Mouse (Mus musculus) heart, embryonic 12.5 days (tissue): ENCODE data around the gene Adipor1. TPM values are rescaled to one million over a fixed set of nuclear protein-coding genes. Genes with fewer than 3 reads are reported as not detected.

ENCODE experiments used
- ATAC-seq: fragments of 200-750 bp; cut with Nextera tagmentation; 2 replicates; pipeline ENCODE4 v1.8.0; 2017; ENCODE audit warnings: moderate TSS enrichment, moderate library complexity; ENCODE audit not compliant: insufficient number of reproducible peaks, low FRiP score
- H3K27ac ChIP-seq: fragments of 300-500 bp; sonication (generic); 2 replicates; pipeline ENCODE4 v1.5.1; 2016; ENCODE audit warnings: mild to moderate bottlenecking, moderate library complexity; ENCODE audit not compliant: poor library complexity, severe bottlenecking
- H3K27me3 ChIP-seq: fragments of 300-500 bp; sonication (generic); replicated peaks from 2 replicates; pipeline ENCODE4 v1.6.1; 2016; ENCODE audit warnings: mild to moderate bottlenecking, moderate library complexity
- H3K36me3 ChIP-seq: fragments of 300-500 bp; sonication (generic); 2 replicates; pipeline ENCODE4 v1.6.1; 2016; ENCODE audit warnings: mild to moderate bottlenecking, moderate library complexity
- H3K4me1 ChIP-seq: fragments of 300-500 bp; sonication (generic); replicated peaks from 2 replicates; pipeline ENCODE4 v1.6.1; 2016; ENCODE audit warnings: mild to moderate bottlenecking
- H3K4me2 ChIP-seq: fragments of 300-500 bp; sonication (generic); 2 replicates; pipeline ENCODE4 v1.6.1; 2016; ENCODE audit warnings: mild to moderate bottlenecking, moderate library complexity
- H3K4me3 ChIP-seq: fragments of 300-500 bp; sonication (generic); 2 replicates; pipeline ENCODE4 v1.5.1; 2016; ENCODE audit warnings: mild to moderate bottlenecking
- H3K9ac ChIP-seq: fragments of 300-500 bp; sonication (generic); 2 replicates; pipeline ENCODE4 v1.6.1; 2016; ENCODE audit warnings: mild to moderate bottlenecking, moderate library complexity
- H3K9me3 ChIP-seq: fragments of 300-500 bp; sonication (generic); replicated peaks from 2 replicates; pipeline ENCODE4 v1.6.1; 2016; ENCODE audit warnings: mild to moderate bottlenecking, moderate library complexity
- WGBS: fragments of 180-500 bp; shearing (Covaris S2); methylation state at CpG from one replicate; pipeline ENCODE4 v1.1.7; 2016; 5-methylcytosine and 5-hydroxymethylcytosine counted together
- polyA plus RNA-seq: library from polyadenylated mRNA; unstranded; fragments of >200 nt; fragmentation: Nextera tagmentation; extraction: Ambion mirVana; gene quantifications from 2 replicates; pipeline ENCODE4 v1.2.1, GENCODE M21; 2016

Adipor1 gene
- polyA plus RNA-seq, 1 experiment from 2014 or later, result 126 TPM

DNA sequence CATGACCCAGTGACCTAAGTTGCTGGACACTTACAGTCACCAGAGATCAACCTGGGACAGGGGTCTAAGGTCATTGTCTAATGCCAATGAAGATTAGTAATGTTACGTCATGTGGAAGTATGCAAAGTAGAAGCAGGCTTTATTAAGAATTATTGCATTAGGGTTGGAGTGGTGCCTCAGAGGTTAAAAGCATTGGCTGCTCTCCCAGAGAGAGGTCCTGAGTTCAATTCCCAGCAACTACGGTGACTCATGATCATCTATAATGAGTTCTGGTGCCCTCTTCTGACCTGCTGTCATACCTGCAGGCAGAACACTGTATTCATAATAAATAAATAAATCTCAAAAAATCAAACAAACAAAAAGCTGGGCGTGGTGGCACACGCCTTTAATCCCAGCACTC, 35.0 kb downstream of the Adipor1 start:
- no peak overlapping the region for H3K27ac ChIP-seq
- 81% methylated on average over 4 of the region's 4 CpGs for WGBS
- H3K27me3 ChIP-seq, result no peaks in the 10 kb centered on the region

DNA sequence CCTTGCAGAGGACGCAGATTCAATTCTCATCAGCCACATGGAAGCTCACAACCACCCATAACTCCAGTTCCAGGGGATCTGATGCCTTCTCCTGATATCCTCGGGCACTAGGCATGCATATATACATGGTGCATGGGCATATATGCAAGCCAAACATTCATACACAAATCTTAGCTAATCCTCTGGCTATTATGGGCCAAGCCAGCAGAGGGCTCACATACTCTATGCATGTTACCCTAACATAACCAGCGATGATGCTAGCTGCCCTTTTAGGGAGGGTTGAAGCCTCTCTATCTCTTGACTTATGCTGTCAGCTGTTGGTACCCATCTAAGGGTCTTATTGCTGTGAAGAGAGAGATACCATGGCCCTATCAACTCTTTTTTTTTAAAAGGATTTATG, 35.8 kb downstream of the Adipor1 start:
- Histone ChIP-seq H3K27ac (no peak overlapping the region), H3K9me3 (no peaks in the 10 kb centered on the region), H3K9ac (no peak overlapping the region), H3K4me3 (no peak overlapping the region), H3K4me2 (no peak overlapping the region), H3K27me3 (no peaks in the 10 kb centered on the region), H3K4me1 (peaks cover under 1% of the 10 kb centered on the region), H3K36me3 (no peaks in the 10 kb centered on the region)
- WGBS, result 42% methylated on average over 3 of the region's 3 CpGs
- no peak for ATAC-seq

More for the DNA sequence above, 35.0 kb downstream of the Adipor1 start:
- H3K9me3 ChIP-seq, result no peaks in the 10 kb centered on the region
- H3K4me3 ChIP-seq, result no peak overlapping the region
- H3K9ac ChIP-seq, result no peak overlapping the region
- H3K36me3 ChIP-seq, result no peaks in the 10 kb centered on the region
- no peaks in the 10 kb centered on the region for H3K4me1 ChIP-seq
- no peak overlapping the region for H3K4me2 ChIP-seq
- no peak for ATAC-seq

DNA sequence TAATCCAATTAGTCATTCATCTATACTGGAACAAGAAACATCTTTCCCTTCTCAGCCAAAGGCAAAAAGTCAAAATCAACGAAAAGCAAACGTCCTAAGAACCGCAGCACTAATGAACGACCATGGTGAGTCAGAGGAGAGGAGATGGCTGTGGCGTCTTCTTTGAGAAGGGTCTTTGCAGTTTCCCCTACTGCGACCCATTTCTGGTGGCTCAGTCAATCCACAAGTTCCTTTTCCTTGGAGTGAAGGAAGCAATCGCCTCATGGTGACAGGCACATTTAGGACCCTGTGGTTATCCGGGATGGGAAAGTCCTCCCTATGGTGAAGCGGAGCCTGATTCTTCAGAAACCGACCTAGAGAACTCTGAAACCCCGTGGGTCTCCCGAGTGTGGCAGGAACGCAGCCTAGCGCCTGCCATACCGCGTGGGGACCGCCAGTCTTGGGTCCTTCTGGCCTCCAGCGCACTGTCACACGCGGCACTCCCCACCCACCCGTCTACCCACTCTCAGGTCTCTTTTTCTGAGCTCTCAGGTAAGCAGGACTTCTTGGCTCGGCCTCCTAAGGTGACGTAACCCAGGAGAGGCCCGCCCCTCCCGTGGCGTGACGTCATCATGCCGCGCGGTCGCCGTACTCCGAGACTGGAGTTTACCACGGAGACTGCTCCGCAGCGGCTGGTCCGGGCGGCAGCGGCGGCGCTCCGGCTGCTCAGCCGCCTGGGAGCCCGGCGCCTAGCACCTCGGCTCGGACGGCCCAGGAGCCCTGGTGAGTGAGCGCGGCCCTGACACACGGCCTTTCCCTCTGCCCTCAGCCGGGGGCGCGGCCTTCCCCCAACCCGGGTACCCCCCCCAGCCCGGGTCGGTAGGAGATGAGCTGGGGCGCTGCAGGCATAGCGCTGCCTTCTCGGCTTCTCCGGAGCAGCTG, 40.0 kb downstream of the Adipor1 start, which contains the start of gene Klhl12:
Gene Klhl12 (plus strand): TSS at position 628 of the 921 bp plus-strand sequence.
- Histone ChIP-seq H3K9me3 (no peaks in the 10 kb centered on the region), H3K27me3 (no peaks in the 10 kb centered on the region), H3K4me2 (peak within 1 kb of the TSS; percentile 82), H3K4me1 (peaks cover 4% of the 10 kb centered on the region), H3K4me3 (peak within 1 kb of the TSS; percentile 72), H3K9ac (peak within 1 kb of the TSS; percentile 79), H3K36me3 (peaks cover 16% of the 10 kb centered on the region), H3K27ac (peak within 1 kb of the TSS; percentile 65)
- ATAC-seq, result peak; percentile 97
- under 1% methylated on average over 61 of the region's 61 CpGs for WGBS

- no peak for ATAC-seq
- H3K9me3 ChIP-seq, result no peaks in the 10 kb centered on the region
- no peaks in the 10 kb centered on the region for H3K27me3 ChIP-seq
- H3K4me1 ChIP-seq, result peaks cover 4% of the 10 kb centered on the region
- H3K27ac ChIP-seq, result no peak overlapping the region
- peak overlapping the region; percentile 82 for H3K4me2 ChIP-seq
- H3K9ac ChIP-seq, result peak overlapping the region; percentile 29; the same call in 1 of the 2 replicates
- peak overlapping the region; percentile 72 for H3K4me3 ChIP-seq
- 19% methylated on average over 5 of the region's 5 CpGs for WGBS
- H3K36me3 ChIP-seq, result peaks cover 24% of the 10 kb centered on the region
Measured at GRCm38 (mm10) chr1:134456060-134456459, 40.9 kb downstream of the Adipor1 start.

DNA sequence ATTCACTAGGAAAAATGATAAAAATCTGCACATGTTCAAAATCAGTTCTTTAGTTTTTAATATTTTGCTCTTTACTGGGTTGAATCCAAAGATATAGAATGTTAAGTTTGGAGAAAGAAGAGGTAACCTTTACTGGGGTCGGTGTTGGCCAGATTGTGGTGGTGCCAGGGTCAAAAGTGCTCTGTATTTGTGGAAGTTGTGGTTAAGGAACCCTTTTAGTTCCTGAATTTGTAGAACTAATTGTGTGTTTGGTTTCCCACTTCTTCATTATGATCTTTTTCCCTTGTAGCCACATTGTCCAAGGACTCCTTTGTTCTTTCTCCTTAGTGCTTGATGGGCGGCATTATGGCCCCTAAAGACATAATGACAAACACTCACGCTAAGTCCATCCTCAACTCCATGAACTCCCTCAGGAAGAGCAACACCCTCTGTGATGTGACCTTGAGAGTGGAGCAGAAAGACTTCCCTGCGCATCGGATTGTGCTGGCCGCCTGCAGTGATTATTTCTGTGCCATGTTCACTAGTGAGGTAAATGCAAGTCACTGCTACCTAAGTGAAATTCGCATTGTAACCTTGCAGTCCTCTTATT, 43.1 kb downstream of the Adipor1 start:
- Histone ChIP-seq H3K36me3 (peaks cover 38% of the 10 kb centered on the region), H3K9ac (no peak overlapping the region), H3K27ac (no peak overlapping the region), H3K4me2 (no peak overlapping the region), H3K9me3 (no peaks in the 10 kb centered on the region), H3K4me1 (peaks cover 4% of the 10 kb centered on the region), H3K4me3 (no peak overlapping the region), H3K27me3 (no peaks in the 10 kb centered on the region)
- no peak for ATAC-seq
- WGBS, result 92% methylated on average over 7 of the region's 7 CpGs

DNA sequence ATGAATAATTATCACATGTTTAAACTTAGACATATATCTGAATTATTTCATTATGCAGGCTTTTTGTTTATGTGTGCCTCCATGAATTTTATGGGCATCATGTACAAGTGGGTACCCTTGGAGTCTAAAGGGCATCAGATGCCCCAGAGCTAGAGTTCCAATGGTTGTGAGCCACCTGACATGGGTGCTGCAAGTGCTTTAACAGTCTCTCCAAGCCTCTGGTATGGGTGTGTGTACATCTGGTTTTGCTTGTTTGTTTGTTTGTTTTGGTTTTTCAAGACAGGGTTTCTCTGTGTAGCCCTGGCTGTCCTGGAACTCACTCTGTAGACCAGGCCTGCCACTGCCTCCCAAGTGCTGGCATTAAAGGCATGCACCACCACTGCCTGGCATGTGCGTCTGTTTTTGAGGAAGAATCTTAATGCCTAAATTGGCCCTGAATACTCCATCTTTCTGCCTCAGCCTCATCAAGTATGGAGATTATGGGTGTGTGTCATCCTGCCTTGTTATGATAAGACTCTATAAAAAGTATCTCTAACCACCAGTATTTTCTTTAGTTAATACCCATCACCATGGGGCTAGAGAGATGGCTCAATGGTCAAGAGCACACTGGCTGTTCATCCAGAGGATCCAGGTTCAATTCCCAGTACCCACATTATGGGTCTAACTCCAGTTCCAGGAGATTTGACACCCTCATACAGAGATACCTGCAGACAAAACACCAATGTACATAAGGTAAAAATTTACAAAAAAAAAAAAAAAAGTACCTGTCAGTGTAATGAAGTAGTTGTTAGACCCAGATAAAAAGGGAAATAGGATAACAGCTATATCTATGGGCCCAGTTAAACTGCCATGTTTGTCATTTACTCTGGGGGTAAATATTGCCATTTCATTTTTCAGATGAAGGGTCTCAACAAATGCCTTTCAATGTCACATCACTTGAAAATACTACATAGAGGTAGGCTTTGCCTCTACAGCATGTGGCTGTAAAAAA, 45.4 kb downstream of the Adipor1 start:
- H3K27me3 ChIP-seq, result no peaks in the 10 kb centered on the region
- H3K27ac ChIP-seq, result no peak overlapping the region
- H3K9ac ChIP-seq, result no peak overlapping the region
- H3K4me2 ChIP-seq, result no peak overlapping the region
- H3K4me3 ChIP-seq, result no peak overlapping the region
- H3K36me3 ChIP-seq, result peaks cover 53% of the 10 kb centered on the region
- 80% methylated on average over 1 of the region's 1 CpGs for WGBS
- peaks cover 4% of the 10 kb centered on the region for H3K4me1 ChIP-seq
- no peaks in the 10 kb centered on the region for H3K9me3 ChIP-seq
- no peak for ATAC-seq

Other genes with a start within 250 kb of the Adipor1 start
- gene Chil1, start 233.2 kb upstream of the Adipor1 start, polyA plus RNA-seq, result 1.2 and 1.3 TPM in 2 replicates
- gene Mybph, start 221.9 kb upstream of the Adipor1 start, polyA plus RNA-seq, result 0.39 and 0.54 TPM in 2 replicates
- 7.3 and 9.3 TPM in 2 replicates for gene Adora1, start 179.9 kb upstream of the Adipor1 start, polyA plus RNA-seq
- gene Myog, start 125.4 kb upstream of the Adipor1 start, polyA plus RNA-seq, result 1.2 and 2.1 TPM in 2 replicates
- gene Ppfia4, start 82.5 kb upstream of the Adipor1 start, polyA plus RNA-seq, result 17.1 and 17.3 TPM in 2 replicates
- 67.6 and 73.8 TPM in 2 replicates for gene Tmem183a, start 53.4 kb upstream of the Adipor1 start, polyA plus RNA-seq
- gene 4933406M09Rik, start 29.4 kb upstream of the Adipor1 start, polyA plus RNA-seq, result not detected in 2 replicates
- 37.6 and 38.8 TPM in 2 replicates for gene Cyb5r1, start 9.8 kb upstream of the Adipor1 start, polyA plus RNA-seq
- gene Klhl12, start 40.2 kb downstream of the Adipor1 start, polyA plus RNA-seq, result 18.8 and 20.4 TPM in 2 replicates
- 32.2 and 32.8 TPM in 2 replicates for gene Rabif, start 79.3 kb downstream of the Adipor1 start, polyA plus RNA-seq
- not detected in 2 replicates for gene Mgat4e, start 134.3 kb downstream of the Adipor1 start, polyA plus RNA-seq
- 39.9 and 41.4 TPM in 2 replicates for gene Kdm5b, start 144.8 kb downstream of the Adipor1 start, polyA plus RNA-seq
- gene Syt2, start 231.3 kb downstream of the Adipor1 start, polyA plus RNA-seq, result 0.23 and 0.86 TPM in 2 replicates